Mouse (Mus musculus) heart, postnatal 25 days (tissue): ENCODE results near the gene Mettl24. TPM values are rescaled to one million over a fixed set of nuclear protein-coding genes. Genes with fewer than 3 reads are reported as not detected.

Experiments
- DNase-seq: peaks from one replicate; pipeline ENCODE4 v3.0.0; 2022; ENCODE audit warnings: low spot score
- intact Hi-C: fragments of 180-260 bp; cut with DNase I; formaldehyde crosslinking; loops from one replicate; pipeline ENCODE4 v1.15.1; 2025
- total RNA-seq, 2 experiments: library from RNA; stranded (reverse); gene quantifications; 2 replicates each; pipeline ENCODE4 v1.2.3; 2021

The Mettl24 gene
- total RNA-seq, 2 experiments from 2014 or later: 1.2 to 1.6 TPM

DNA sequence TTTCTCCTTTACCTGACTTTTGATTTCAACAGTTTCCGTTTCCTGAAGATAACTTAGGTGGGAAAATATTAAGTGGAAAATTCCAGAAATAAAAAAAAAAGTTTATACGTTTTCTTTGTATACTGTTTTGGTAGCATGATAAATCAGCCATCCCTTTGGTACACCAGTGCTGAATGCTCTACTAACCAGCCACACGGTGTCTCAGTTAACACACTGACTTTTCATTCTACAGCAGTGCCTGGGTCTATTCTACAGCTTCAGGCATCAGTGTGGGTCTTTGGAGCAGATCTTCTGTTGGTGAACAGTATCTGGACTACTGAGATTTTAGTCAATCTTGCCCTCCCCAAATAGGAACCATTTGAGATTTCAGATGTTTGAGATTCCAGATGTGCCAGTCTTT is 4.6 kb upstream of the Mettl24 start:
- DNase-seq: no peak
- intact Hi-C loops: no loop called here

- no peak for DNase-seq
- intact Hi-C loops: loop anchor here (5.0 kb wide), 1 partner anchor 200 kb away; the partner anchor contains the start of genes Cdc40 and Wasf1
Observed at GRCm38 (mm10) chr10:40682470-40682869, 612 bp upstream of the Mettl24 start.

GRCm38 (mm10) chr10:40683868-40684253 is 779 bp downstream of the Mettl24 start:
- intact Hi-C loops: loop anchor here (5.0 kb wide), 1 partner anchor 198 kb away; the partner anchor contains the start of genes Cdc40 and Wasf1
- no peak for DNase-seq

DNA sequence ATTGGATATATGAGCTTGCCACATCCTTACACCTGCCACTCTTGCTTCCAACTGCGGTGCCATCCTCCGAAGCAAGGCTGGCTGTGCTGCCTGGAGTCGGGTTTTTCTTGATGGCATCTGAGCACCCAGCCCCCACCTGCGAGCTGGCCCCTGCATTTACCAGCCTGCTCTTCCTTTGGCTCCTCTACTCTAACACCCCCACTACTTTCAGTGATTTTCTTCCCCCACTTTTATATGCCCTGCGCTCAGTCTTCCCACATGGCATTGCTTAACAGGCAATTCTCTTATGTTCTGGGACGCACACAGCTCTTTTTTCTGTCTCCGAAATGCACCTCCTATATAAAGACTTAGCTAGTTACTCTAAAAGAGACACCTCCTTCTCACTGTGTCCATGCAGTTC is 1.2 kb downstream of the Mettl24 start:
- intact Hi-C loops: loop anchor here (5.0 kb wide), 1 partner anchor 198 kb away; the partner anchor contains the start of genes Cdc40 and Wasf1
- no peak for DNase-seq

GRCm38 (mm10) chr10:40685641-40686040 is 2.6 kb downstream of the Mettl24 start:
- no peak for DNase-seq
- intact Hi-C loops: no loop called here

- intact Hi-C loops: no loop called here
- no peak for DNase-seq
Observed at GRCm38 (mm10) chr10:40686976-40687375, 3.9 kb downstream of the Mettl24 start.

- no peak for DNase-seq
- intact Hi-C loops: no loop called here
Observed at GRCm38 (mm10) chr10:40687407-40687806, 4.3 kb downstream of the Mettl24 start.

DNA sequence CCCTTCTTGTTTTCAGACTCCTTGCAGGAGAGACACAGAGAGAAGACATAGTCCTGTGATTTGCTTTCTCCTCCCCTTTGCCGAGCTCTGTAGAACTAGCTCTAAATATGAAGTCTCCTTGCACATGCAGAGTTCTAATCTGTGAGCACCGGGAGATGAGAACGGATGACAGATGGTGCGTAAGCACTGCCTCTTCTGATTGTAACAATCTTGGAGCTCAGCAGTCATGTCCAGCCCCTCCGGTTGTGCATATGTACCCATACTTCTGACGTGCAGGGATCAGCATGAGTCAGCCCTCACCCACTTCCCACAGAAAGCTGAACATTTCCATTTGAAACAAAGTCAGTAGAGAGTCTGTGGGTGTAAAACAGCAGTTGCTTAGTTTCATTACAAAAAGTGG is 5.2 kb downstream of the Mettl24 start:
- no peak for DNase-seq
- intact Hi-C loops: no loop called here

- no peak for DNase-seq
- intact Hi-C loops: no loop called here
Observed at GRCm38 (mm10) chr10:40688873-40689272, 5.8 kb downstream of the Mettl24 start.

GRCm38 (mm10) chr10:40698652-40699051 is 15.6 kb downstream of the Mettl24 start:
- DNase-seq: no peak
- intact Hi-C loops: no loop called here

- intact Hi-C loops: no loop called here
- DNase-seq: no peak
Observed at GRCm38 (mm10) chr10:40711127-40711526, 28.0 kb downstream of the Mettl24 start.

GRCm38 (mm10) chr10:40713018-40713608 is 30.0 kb downstream of the Mettl24 start:
- DNase-seq: no peak

DNA sequence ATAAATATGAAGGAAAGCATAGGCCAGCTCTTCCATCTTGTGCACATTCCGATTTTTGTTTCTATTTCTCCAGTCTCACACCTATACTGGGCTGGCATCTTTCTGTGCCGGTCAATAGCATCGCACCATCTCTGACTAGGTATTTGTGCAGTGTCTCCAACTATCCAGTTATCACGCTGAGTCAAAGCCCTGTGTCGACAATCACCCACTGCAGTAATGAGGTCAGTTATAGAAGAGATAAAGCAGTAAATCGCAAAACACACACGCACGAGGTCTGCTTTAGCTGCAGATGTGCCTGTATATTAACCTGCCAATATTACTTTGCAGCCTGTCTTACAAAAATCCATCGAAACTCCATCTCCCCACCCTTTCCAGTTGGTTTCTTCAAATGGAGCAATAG is 30.7 kb downstream of the Mettl24 start:
- no peak for DNase-seq
- intact Hi-C loops: no loop called here

More at GRCm38 (mm10) chr10:40713018-40713608, 30.0 kb downstream of the Mettl24 start:
- intact Hi-C loops: no loop called here

GRCm38 (mm10) chr10:40715151-40715550 is 32.1 kb downstream of the Mettl24 start:
- intact Hi-C loops: no loop called here

DNA sequence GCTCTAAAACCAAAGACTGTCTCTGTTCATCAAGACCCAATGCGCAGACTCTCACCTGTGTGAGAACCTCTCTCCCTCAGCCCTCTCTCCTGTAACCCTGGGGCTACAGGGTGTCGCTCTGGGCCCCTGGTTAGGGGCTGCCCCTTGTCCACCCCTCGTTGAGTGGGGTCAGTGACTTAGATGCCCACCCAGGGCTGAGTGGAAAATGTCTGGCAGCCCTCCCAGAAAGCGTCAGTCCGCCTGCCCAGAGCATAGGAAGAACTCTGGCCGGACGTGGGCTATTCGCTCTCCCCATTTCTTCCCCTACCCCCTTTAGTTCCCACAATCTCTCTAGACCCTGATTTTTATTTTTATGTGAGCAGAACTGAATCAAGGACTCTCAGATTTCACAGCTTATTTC is 33.2 kb downstream of the Mettl24 start:
- no peak for DNase-seq

More at GRCm38 (mm10) chr10:40715151-40715550, 32.1 kb downstream of the Mettl24 start:
- DNase-seq: no peak

GRCm38 (mm10) chr10:40716713-40717112 is 33.6 kb downstream of the Mettl24 start:
- no peak for DNase-seq
- intact Hi-C loops: no loop called here

More for the DNA sequence above, 33.2 kb downstream of the Mettl24 start:
- intact Hi-C loops: no loop called here

DNA sequence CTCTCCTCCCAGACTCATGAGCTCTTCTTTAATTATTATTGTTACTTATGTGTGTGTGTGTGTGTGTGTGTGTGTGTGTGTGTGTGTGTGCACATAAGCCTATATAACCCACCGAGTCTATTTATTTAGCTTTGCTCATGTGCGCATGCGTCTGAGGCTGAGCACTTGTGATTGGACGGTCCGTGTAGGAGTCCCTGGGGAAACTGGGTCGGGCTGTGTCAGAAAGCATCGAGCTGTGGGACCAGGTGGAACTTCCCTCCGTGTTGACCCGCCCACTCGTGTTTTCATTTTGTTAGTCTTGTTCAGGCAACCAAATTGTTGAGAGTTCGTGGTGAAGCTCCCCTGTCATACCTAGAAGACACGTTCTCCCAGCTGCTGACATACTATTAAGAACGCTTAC is 35.3 kb downstream of the Mettl24 start:
- no peak for DNase-seq
- intact Hi-C loops: no loop called here

GRCm38 (mm10) chr10:40719062-40719461 is 36.0 kb downstream of the Mettl24 start:
- intact Hi-C loops: no loop called here
- DNase-seq: no peak

GRCm38 (mm10) chr10:40720883-40721282 is 37.8 kb downstream of the Mettl24 start:
- DNase-seq: no peak
- intact Hi-C loops: no loop called here

DNA sequence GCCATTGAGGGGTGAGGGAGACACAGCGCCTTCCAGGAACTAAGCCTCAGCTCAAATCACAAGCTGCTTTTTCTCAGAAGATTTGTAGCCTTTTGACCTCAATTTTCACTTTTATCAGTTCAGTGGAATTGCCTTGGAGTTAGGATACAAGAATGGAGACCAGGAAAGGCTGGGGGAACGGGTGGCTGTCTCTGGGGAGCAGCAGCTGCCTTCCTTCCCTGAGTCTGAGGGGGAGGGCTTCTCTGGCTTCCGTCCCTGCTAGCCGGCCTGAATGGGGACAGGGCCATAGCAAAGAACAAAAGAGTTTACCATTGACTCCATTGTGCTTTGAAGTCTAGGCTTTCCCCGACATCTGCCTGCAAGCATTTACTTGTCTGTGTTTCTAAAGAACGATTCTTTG is 41.3 kb downstream of the Mettl24 start:
- DNase-seq: no peak
- intact Hi-C loops: no loop called here

DNA sequence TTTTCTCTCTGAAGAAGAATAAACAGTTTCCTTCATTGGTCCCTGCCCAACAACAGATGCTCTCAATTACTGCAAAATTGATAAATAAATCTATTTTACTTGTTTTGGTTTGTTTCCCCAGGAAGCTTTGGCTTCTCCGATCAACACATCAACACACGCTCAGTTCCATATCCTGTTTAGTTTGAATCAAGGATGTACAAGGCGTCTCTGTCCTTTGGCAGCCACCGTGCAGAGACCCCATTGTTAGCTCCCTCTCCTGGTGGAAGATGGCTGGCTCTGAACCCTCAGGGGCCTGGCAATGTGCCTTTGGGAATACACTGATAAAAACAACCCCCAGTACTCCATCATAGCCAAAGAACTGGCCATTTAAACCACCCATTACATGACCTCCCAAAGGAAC is 42.0 kb downstream of the Mettl24 start:
- intact Hi-C loops: no loop called here
- DNase-seq: no peak

DNA sequence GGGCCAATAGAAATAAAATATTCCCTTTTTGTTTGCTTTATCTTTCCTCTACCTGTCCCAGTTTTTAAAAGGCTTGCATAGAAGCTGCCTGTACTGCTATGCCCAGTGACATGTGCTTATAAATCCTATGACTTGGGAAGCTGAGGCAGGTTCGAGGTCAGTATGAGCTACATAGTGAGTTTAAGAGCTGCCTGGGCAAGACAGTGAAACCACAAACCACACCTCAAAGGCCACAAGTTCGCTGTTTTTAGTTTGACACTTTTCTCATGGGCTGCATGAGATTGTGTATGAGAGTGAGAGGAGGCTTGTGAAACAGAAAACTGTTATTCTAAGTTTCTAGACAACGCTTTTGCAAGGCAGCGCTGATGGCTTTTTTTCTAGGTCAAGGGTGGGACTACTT is 42.4 kb downstream of the Mettl24 start:
- intact Hi-C loops: no loop called here
- no peak for DNase-seq
